Mouse (Mus musculus): Measurements from ENCODE around the gene Pofut2. TPM values are rescaled to one million over a fixed set of nuclear protein-coding genes. Genes with fewer than 3 reads are reported as not detected.

Pofut2 gene
- polyA plus RNA-seq, 1 experiment = 89.9 TPM

- TF ChIP-seq MYOD1 (IDR thresholded peaks at IDR 0.05; ENCODE audit: control insufficient read depth in 1 of 3, insufficient read length in 2 of 3, low read depth in 2 of 3) (no peak), MYOG (IDR thresholded peaks at IDR 0.05; ENCODE audit: control insufficient read depth in 1 of 3, insufficient read depth in 1 of 3, insufficient read length in 2 of 3, low read depth in 2 of 3) (no peak), TCF12 (IDR thresholded peaks at IDR 0.05; ENCODE audit: insufficient read depth, poor library complexity, severe bottlenecking) (no peak), E2F4 (IDR thresholded peaks at IDR 0.05; ENCODE audit: insufficient read depth) (no peak), CEBPB (IDR thresholded peaks at IDR 0.05; ENCODE audit: insufficient read depth, poor library complexity, severe bottlenecking) (no peak), MAX (IDR thresholded peaks at IDR 0.05; ENCODE audit: low read depth) (no peak), SRF (IDR thresholded peaks at IDR 0.05; ENCODE audit: control insufficient read depth, insufficient read length, low read depth) (no peak)
- Histone ChIP-seq H3K79me2 (ENCODE audit: control insufficient read depth, insufficient read depth) (peaks cover 24% of the 10 kb centered on the region), H3ac (ENCODE audit: control insufficient read depth, insufficient read length) (no peak overlapping the region), H3K4me3 (no peak overlapping the region), H3K27me3 (ENCODE audit: control insufficient read depth, insufficient read depth, insufficient read length) (no peaks in the 10 kb centered on the region), H3K36me3 (ENCODE audit: control insufficient read depth, insufficient read depth) (no peaks in the 10 kb centered on the region), H3K4me2 (ENCODE audit: low read depth) (no peak overlapping the region)
Measured at GRCm38 (mm10) chr10:77247707-77248106, 11.3 kb upstream of the Pofut2 start.

GRCm38 (mm10) chr10:77251223-77251783 is 7.7 kb upstream of the Pofut2 start:
- no peak overlapping the region for H3ac ChIP-seq (ENCODE audit: control insufficient read depth, insufficient read length)
- H3K27me3 ChIP-seq (ENCODE audit: control insufficient read depth, insufficient read depth, insufficient read length) = no peaks in the 10 kb centered on the region
- TF ChIP-seq TCF12 (IDR thresholded peaks at IDR 0.05; ENCODE audit: insufficient read depth, poor library complexity, severe bottlenecking) (no peak), E2F4 (IDR thresholded peaks at IDR 0.05; ENCODE audit: insufficient read depth) (no peak), POLR2AphosphoS2 (IDR thresholded peaks at IDR 0.05; ENCODE audit: insufficient read length, low read depth) (peak; percentile 37)
- peak overlapping the region; percentile 95 for H3K4me2 ChIP-seq (ENCODE audit: low read depth)
- peak overlapping the region; percentile 61 for H3K4me3 ChIP-seq
- H3K36me3 ChIP-seq (ENCODE audit: control insufficient read depth, insufficient read depth) = no peaks in the 10 kb centered on the region
- H3K79me2 ChIP-seq (ENCODE audit: control insufficient read depth, insufficient read depth) = peaks cover 24% of the 10 kb centered on the region

DNA sequence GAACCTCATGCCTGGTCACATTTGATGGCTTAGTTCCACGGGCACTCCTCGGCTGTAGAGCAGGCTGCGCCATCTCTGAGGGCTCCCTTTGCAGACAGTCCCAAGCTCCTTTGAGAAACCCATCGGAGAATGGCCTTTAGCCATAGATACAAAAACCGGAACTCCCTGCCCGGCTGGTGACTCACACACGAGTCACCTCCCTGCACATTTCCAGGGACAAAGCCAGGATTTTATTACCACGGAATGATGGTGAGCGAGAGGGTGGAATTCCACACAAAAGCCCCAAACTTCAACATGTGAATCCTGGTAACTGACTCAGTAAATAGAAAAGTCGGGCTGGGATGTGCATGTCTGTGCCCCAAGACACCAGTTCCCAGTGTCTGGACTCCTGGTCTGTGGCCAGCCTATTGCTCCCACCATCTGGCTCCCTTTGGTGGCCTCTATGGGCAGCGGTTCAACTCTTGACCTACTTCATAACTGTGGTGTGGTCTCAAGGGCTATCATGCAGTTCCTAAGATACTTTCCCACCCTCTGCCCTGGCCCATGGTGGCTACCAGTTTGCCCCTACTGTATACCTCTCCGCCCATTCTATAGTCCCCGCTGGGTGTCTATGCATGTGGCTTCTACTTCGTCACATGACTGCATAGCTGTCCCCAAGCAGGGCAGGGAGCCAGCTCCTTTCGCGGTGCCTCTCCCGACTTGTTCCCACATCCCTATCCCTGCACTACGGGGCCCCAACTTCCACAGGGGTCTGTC is 7.1 kb upstream of the Pofut2 start:
- H3K27me3 ChIP-seq (ENCODE audit: control insufficient read depth, insufficient read depth, insufficient read length) = no peaks in the 10 kb centered on the region
- no peaks in the 10 kb centered on the region for H3K36me3 ChIP-seq (ENCODE audit: control insufficient read depth, insufficient read depth)
- peaks cover 24% of the 10 kb centered on the region for H3K79me2 ChIP-seq (ENCODE audit: control insufficient read depth, insufficient read depth)
- TF ChIP-seq E2F4 (IDR thresholded peaks at IDR 0.05; ENCODE audit: insufficient read depth) = no peak
- TF ChIP-seq MYOG (IDR thresholded peaks at IDR 0.05; ENCODE audit: control insufficient read depth in 1 of 3, insufficient read depth in 1 of 3, insufficient read length in 2 of 3, low read depth in 2 of 3) = peak in 1 of 3 experiments; percentile 39
- TF ChIP-seq POLR2AphosphoS2 (IDR thresholded peaks at IDR 0.05; ENCODE audit: insufficient read length, low read depth) = no peak
- peak in 2 of 3 experiments; percentile 3 to 51 for TF ChIP-seq MYOD1 (IDR thresholded peaks at IDR 0.05; ENCODE audit: control insufficient read depth in 1 of 3, insufficient read length in 2 of 3, low read depth in 2 of 3)
- peak; percentile 4 for TF ChIP-seq TCF3 (IDR thresholded peaks at IDR 0.05; ENCODE audit: insufficient read length, low read depth)
- TF ChIP-seq REST (IDR thresholded peaks at IDR 0.05; ENCODE audit: insufficient read depth, insufficient read length) = no peak
- TF ChIP-seq SRF (IDR thresholded peaks at IDR 0.05; ENCODE audit: control insufficient read depth, insufficient read length, low read depth) = peak; percentile 9
- TF ChIP-seq POLR2A (IDR thresholded peaks at IDR 0.05; ENCODE audit: insufficient read length, low read depth) = peak; percentile 61
- TF ChIP-seq MAX (IDR thresholded peaks at IDR 0.05; ENCODE audit: low read depth) = no peak
- TF ChIP-seq USF1 (IDR thresholded peaks at IDR 0.05; ENCODE audit: low read depth) = peak; percentile 69
- no peak for TF ChIP-seq CEBPB (IDR thresholded peaks at IDR 0.05; ENCODE audit: insufficient read depth, poor library complexity, severe bottlenecking)
- peak; percentile 49 for TF ChIP-seq TCF12 (IDR thresholded peaks at IDR 0.05; ENCODE audit: insufficient read depth, poor library complexity, severe bottlenecking)
- H3ac ChIP-seq (ENCODE audit: control insufficient read depth, insufficient read length) = no peak overlapping the region
- peak overlapping the region; percentile 61 for H3K4me3 ChIP-seq
- peak overlapping the region; percentile 95 for H3K4me2 ChIP-seq (ENCODE audit: low read depth)

DNA sequence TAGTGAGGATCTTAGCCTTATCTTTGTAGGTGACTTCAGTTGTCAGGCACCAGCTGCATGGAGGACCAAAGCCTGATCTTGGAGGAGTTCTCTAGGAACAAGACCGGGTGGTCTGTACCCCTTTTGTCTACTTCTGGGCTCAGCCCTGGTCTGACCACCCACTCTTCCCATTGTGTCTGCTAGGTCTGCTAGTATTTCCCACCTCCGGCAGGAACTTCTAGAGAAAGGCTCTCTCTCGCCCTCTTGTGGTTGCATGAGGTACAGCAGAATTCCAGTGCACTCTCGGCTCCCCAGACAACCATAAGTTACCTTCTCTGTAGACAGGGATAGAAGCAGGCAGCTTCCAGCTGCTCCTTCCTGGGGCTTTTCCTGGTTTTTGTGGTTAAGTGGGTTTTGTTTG is 6.2 kb upstream of the Pofut2 start:
- Histone ChIP-seq H3K36me3 (ENCODE audit: control insufficient read depth, insufficient read depth) (no peaks in the 10 kb centered on the region), H3K4me3 (peak overlapping the region; percentile 61), H3K4me2 (ENCODE audit: low read depth) (peak overlapping the region; percentile 95), H3K27me3 (ENCODE audit: control insufficient read depth, insufficient read depth, insufficient read length) (no peaks in the 10 kb centered on the region), H3ac (ENCODE audit: control insufficient read depth, insufficient read length) (no peak overlapping the region), H3K79me2 (ENCODE audit: control insufficient read depth, insufficient read depth) (peaks cover 24% of the 10 kb centered on the region)
- TF ChIP-seq TCF12 (IDR thresholded peaks at IDR 0.05; ENCODE audit: insufficient read depth, poor library complexity, severe bottlenecking) (no peak), SRF (IDR thresholded peaks at IDR 0.05; ENCODE audit: control insufficient read depth, insufficient read length, low read depth) (no peak), E2F4 (IDR thresholded peaks at IDR 0.05; ENCODE audit: insufficient read depth) (no peak), POLR2A (IDR thresholded peaks at IDR 0.05; ENCODE audit: insufficient read length, low read depth) (no peak), MYOD1 (IDR thresholded peaks at IDR 0.05; ENCODE audit: control insufficient read depth in 1 of 3, insufficient read length in 2 of 3, low read depth in 2 of 3) (no peak), REST (IDR thresholded peaks at IDR 0.05; ENCODE audit: insufficient read depth, insufficient read length) (no peak), MYOG (IDR thresholded peaks at IDR 0.05; ENCODE audit: control insufficient read depth in 1 of 3, insufficient read depth in 1 of 3, insufficient read length in 2 of 3, low read depth in 2 of 3) (no peak), USF1 (IDR thresholded peaks at IDR 0.05; ENCODE audit: low read depth) (no peak)

DNA sequence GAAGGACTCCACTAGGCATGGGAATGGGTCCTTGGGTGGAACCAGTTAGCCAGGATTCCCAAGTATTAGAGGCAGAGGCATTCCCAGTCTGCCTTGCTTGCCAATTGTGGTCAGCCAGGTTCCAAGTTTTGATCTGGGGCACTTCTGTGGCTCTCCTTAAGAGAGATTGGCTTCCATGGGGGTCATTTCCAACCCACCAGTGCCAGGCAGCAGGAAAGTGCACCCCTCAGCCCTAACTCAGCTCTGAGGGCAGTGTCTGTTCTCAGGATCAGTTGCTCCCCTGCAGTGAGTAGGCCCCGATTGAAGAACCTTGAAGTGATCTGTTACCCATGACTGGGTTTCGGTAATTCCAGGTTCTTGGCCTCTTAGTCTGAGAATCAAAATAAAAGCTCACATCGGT is 3.8 kb upstream of the Pofut2 start:
- no peak overlapping the region for H3K4me3 ChIP-seq
- H3ac ChIP-seq (ENCODE audit: control insufficient read depth, insufficient read length) = no peak overlapping the region
- no peaks in the 10 kb centered on the region for H3K36me3 ChIP-seq (ENCODE audit: control insufficient read depth, insufficient read depth)
- no peak for TF ChIP-seq REST (IDR thresholded peaks at IDR 0.05; ENCODE audit: insufficient read depth, insufficient read length)
- no peak for TF ChIP-seq POLR2AphosphoS2 (IDR thresholded peaks at IDR 0.05; ENCODE audit: insufficient read length, low read depth)
- TF ChIP-seq MYOG (IDR thresholded peaks at IDR 0.05; ENCODE audit: control insufficient read depth in 1 of 3, insufficient read depth in 1 of 3, insufficient read length in 2 of 3, low read depth in 2 of 3) = no peak
- TF ChIP-seq POLR2A (IDR thresholded peaks at IDR 0.05; ENCODE audit: insufficient read length, low read depth) = no peak
- TF ChIP-seq MYOD1 (IDR thresholded peaks at IDR 0.05; ENCODE audit: control insufficient read depth in 1 of 3, insufficient read length in 2 of 3, low read depth in 2 of 3) = no peak
- no peak for TF ChIP-seq CEBPB (IDR thresholded peaks at IDR 0.05; ENCODE audit: insufficient read depth, poor library complexity, severe bottlenecking)
- no peak for TF ChIP-seq E2F4 (IDR thresholded peaks at IDR 0.05; ENCODE audit: insufficient read depth)
- TF ChIP-seq TCF12 (IDR thresholded peaks at IDR 0.05; ENCODE audit: insufficient read depth, poor library complexity, severe bottlenecking) = no peak
- no peak for TF ChIP-seq TCF3 (IDR thresholded peaks at IDR 0.05; ENCODE audit: insufficient read length, low read depth)
- TF ChIP-seq MAX (IDR thresholded peaks at IDR 0.05; ENCODE audit: low read depth) = no peak
- no peak for TF ChIP-seq SRF (IDR thresholded peaks at IDR 0.05; ENCODE audit: control insufficient read depth, insufficient read length, low read depth)
- no peak for TF ChIP-seq USF1 (IDR thresholded peaks at IDR 0.05; ENCODE audit: low read depth)
- peaks cover 23% of the 10 kb centered on the region for H3K79me2 ChIP-seq (ENCODE audit: control insufficient read depth, insufficient read depth)
- no peaks in the 10 kb centered on the region for H3K27me3 ChIP-seq (ENCODE audit: control insufficient read depth, insufficient read depth, insufficient read length)
- H3K4me2 ChIP-seq (ENCODE audit: low read depth) = no peak overlapping the region
